18 mouse cellular contexts compared by ENCODE assay signal in genomic region chr2:103584093-103584492, GRCm38 (mm10). TPM values are rescaled to one million over a fixed set of nuclear protein-coding genes. Genes with fewer than 3 reads are reported as not detected.
DNase-seq lines count a peak whose midpoint lies in the region; ATAC-seq and TF ChIP-seq lines count a peak whose summit lies in the region.
"Had no signal": no experiment of that assay in that cellular context is flagged by ENCODE, and none has a peak within 500 bp of the region (broad histone marks: within the 10 kb centered on the region; RNA-seq: fewer than 3 reads in every experiment).

No protein-coding gene starts in this region.

- H3K4me2 ChIP-seq in heart, embryonic 12.5 days = no peak overlapping the region
- H3K4me2 ChIP-seq in liver, postnatal 0 days (ENCODE audit: low read depth, low read length) = peak overlapping the region; percentile 26; the same call in 1 of the 2 replicates
- H3K4me2 ChIP-seq: heart, embryonic 15.5 days; midbrain, embryonic 12.5 days had no signal

- peak; percentile 91 to 96 for TF ChIP-seq EP300 in MEL (IDR thresholded peaks at IDR 0.05; ENCODE audit: low read depth in 1 of 2, low read length in 2 of 2)
- TF ChIP-seq EP300 in liver, postnatal 0 days (IDR thresholded peaks at IDR 0.05; ENCODE audit: low read depth) = peak; percentile 93

- no peak overlapping the region for H3K4me3 ChIP-seq in heart, embryonic 12.5 days
- no peak overlapping the region for H3K4me3 ChIP-seq in MEL (ENCODE audit: control insufficient read depth in 1 of 2, insufficient read depth in 1 of 2, low read depth in 2 of 2, low read length in 2 of 2)
- no peak overlapping the region for H3K4me3 ChIP-seq in liver, postnatal 0 days (ENCODE audit: low read depth, low read length)
- H3K4me3 ChIP-seq: forebrain, embryonic 10.5 days; gastrocnemius, adult 2 months; heart, embryonic 15.5 days; midbrain, embryonic 12.5 days had no signal

- H3K79me2 ChIP-seq in MEL (ENCODE audit: control insufficient read depth, insufficient read depth, low read length, poor library complexity) = no peaks in the 10 kb centered on the region

- H3K27me3 ChIP-seq in heart, embryonic 12.5 days (replicated peaks) = no peaks in the 10 kb centered on the region
- H3K27me3 ChIP-seq in MEL (ENCODE audit: control insufficient read depth in 1 of 2, insufficient read depth in 2 of 2, low read length in 2 of 2) = no peaks in the 10 kb centered on the region; a peak in 2 of 4 replicates
- no peaks in the 10 kb centered on the region for H3K27me3 ChIP-seq in liver, postnatal 0 days (ENCODE audit: insufficient read depth, low read length)
- H3K27me3 ChIP-seq: heart, embryonic 15.5 days; midbrain, embryonic 12.5 days had no signal

- TF ChIP-seq RAD21 in MEL (IDR thresholded peaks at IDR 0.05; ENCODE audit: low read depth, low read length) = no peak

- H3K36me3 ChIP-seq in heart, embryonic 12.5 days = no peaks in the 10 kb centered on the region
- H3K36me3 ChIP-seq in MEL (ENCODE audit: control insufficient read depth in 1 of 2, insufficient read depth in 2 of 2, low read length in 2 of 2) = peaks cover 0 to 19% of the 10 kb centered on the region in 2 experiments; a peak in 2 of 4 replicates
- no peaks in the 10 kb centered on the region for H3K36me3 ChIP-seq in liver, postnatal 0 days (replicated peaks; ENCODE audit: insufficient read depth, low read length)
- H3K36me3 ChIP-seq: forebrain, embryonic 10.5 days; heart, embryonic 15.5 days; midbrain, embryonic 12.5 days had no signal

- H3K9me3 ChIP-seq in heart, embryonic 12.5 days (replicated peaks) = no peaks in the 10 kb centered on the region
- H3K9me3 ChIP-seq in MEL (replicated peaks; ENCODE audit: insufficient read depth, low read length) = no peaks in the 10 kb centered on the region
- H3K9me3 ChIP-seq in liver, postnatal 0 days (ENCODE audit: low read length) = no peaks in the 10 kb centered on the region
- H3K9me3 ChIP-seq: forebrain, embryonic 10.5 days; heart, embryonic 15.5 days; midbrain, embryonic 12.5 days had no signal

- no peak for DNase-seq in heart, adult 8-10 months (ENCODE audit: low spot score)
- DNase-seq in MEL (ENCODE audit: low read depth, low spot score) = peak; percentile 72
- no peak for DNase-seq in liver, postnatal 0 days
- DNase-seq in spleen, postnatal 14 days (ENCODE audit: low spot score in 2 of 2) = no peak
- DNase-seq in layer of hippocampus, adult 18-20 months (ENCODE audit: low spot score in 2 of 2) = no peak
- no peak for DNase-seq in B cell, adult 2 months
- DNase-seq: cerebellum, adult 9-11 months; gastrocnemius, adult 2 months; kidney, postnatal 14 days; lung, adult 2 months; lung, postnatal 4 days; right cerebral cortex, postnatal 25 days; thymus, postnatal 14 days had no signal

- ATAC-seq in heart, embryonic 12.5 days (ENCODE audit: insufficient number of reproducible peaks, low FRiP score) = 0 out of 2 replicates have a peak, but pooled peaks have one; percentile 49
- peak; percentile 85 for ATAC-seq in erythroblast, adult 5-6 weeks (replicated peaks; ENCODE audit: low FRiP score, poor library complexity, severe bottlenecking)
- ATAC-seq in liver, postnatal 0 days = peak; percentile 83

- TF ChIP-seq POLR2A in MEL (IDR thresholded peaks at IDR 0.05; ENCODE audit: control insufficient read depth in 1 of 2, insufficient read depth in 1 of 2, low read depth in 1 of 2, low read length in 2 of 2, poor library complexity in 1 of 2) = no peak

- no peak overlapping the region for H3K27ac ChIP-seq in heart, embryonic 12.5 days (ENCODE audit: poor library complexity, severe bottlenecking)
- no peak overlapping the region for H3K27ac ChIP-seq in MEL (ENCODE audit: control insufficient read depth, low read depth, low read length)
- H3K27ac ChIP-seq in liver, postnatal 0 days (ENCODE audit: low read depth) = peak overlapping the region; percentile 44; the same call in 1 of the 2 replicates
- H3K27ac ChIP-seq: forebrain, embryonic 10.5 days; gastrocnemius, adult 2 months; midbrain, embryonic 12.5 days had no signal

- no peak overlapping the region for H3K9ac ChIP-seq in heart, embryonic 12.5 days
- no peak overlapping the region for H3K9ac ChIP-seq in MEL (ENCODE audit: control insufficient read depth, low read depth, low read length, poor library complexity, severe bottlenecking)
- no peak overlapping the region for H3K9ac ChIP-seq in liver, postnatal 0 days (replicated peaks)
- H3K9ac ChIP-seq: heart, embryonic 15.5 days; midbrain, embryonic 12.5 days had no signal

- H3K4me1 ChIP-seq in heart, embryonic 12.5 days (replicated peaks) = peaks cover 87% of the 10 kb centered on the region
- H3K4me1 ChIP-seq in MEL (ENCODE audit: control insufficient read depth in 1 of 2, insufficient read depth in 2 of 2, low read length in 2 of 2) = peaks cover 14% of the 10 kb centered on the region in 2 experiments; a peak in 3 of 4 replicates
- peaks cover 31% of the 10 kb centered on the region for H3K4me1 ChIP-seq in liver, postnatal 0 days (ENCODE audit: insufficient read depth)

- TF ChIP-seq CTCF in MEL (IDR thresholded peaks at IDR 0.05 in 2 of 3, conservative IDR thresholded peaks at IDR 0.05 in 1 of 3; ENCODE audit: control insufficient read depth in 1 of 3, insufficient read depth in 1 of 3, low read depth in 2 of 3, low read length in 3 of 3, poor library complexity in 1 of 3, severe bottlenecking in 1 of 3) = no peak
- TF ChIP-seq CTCF in liver, postnatal 0 days (IDR thresholded peaks at IDR 0.05; ENCODE audit: low read depth) = no peak

TF ChIP-seq in MEL, 35 proteins besides CTCF, POLR2A, EP300 and RAD21:
- peak; percentile 95 for TF ChIP-seq TCF12 (IDR thresholded peaks at IDR 0.05; ENCODE audit: low read depth, low read length)
- TF ChIP-seq MAFK (IDR thresholded peaks at IDR 0.05; ENCODE audit: borderline replicate concordance, low read depth, low read length) = peak; percentile 54; the same call in 1 of the 2 replicates
- TF ChIP-seq MXI1 (IDR thresholded peaks at IDR 0.05; ENCODE audit: low read depth, low read length) = no peak; the same call in 1 of the 2 replicates
- TF ChIP-seq TAL1 (IDR thresholded peaks at IDR 0.05; ENCODE audit: low read length) = peak; percentile 48
- no peak for TF ChIP-seq BHLHE40 (IDR thresholded peaks at IDR 0.05; ENCODE audit: borderline replicate concordance, low read depth, low read length)
- TF ChIP-seq USF1 (IDR thresholded peaks at IDR 0.05; ENCODE audit: low read depth, low read length) = no peak
- TF ChIP-seq MYC (IDR thresholded peaks at IDR 0.05; ENCODE audit: low read depth, low read length) = no peak
- TF ChIP-seq KAT2A (conservative IDR thresholded peaks at IDR 0.05; ENCODE audit: low read depth, low read length) = no peak
- no peak for TF ChIP-seq SMC3 (IDR thresholded peaks at IDR 0.05; ENCODE audit: low read depth, low read length)
- TF ChIP-seq CHD1 (IDR thresholded peaks at IDR 0.05; ENCODE audit: low read depth, low read length) = no peak
- TF ChIP-seq GATA1 (IDR thresholded peaks at IDR 0.05; ENCODE audit: low read depth, low read length) = peak; percentile 95
- TF ChIP-seq ZMIZ1 (IDR thresholded peaks at IDR 0.05; ENCODE audit: low read depth, low read length) = no peak
- TF ChIP-seq ZKSCAN1 (IDR thresholded peaks at IDR 0.05; ENCODE audit: low read depth, low read length) = no peak
- TF ChIP-seq USF2 (IDR thresholded peaks at IDR 0.05; ENCODE audit: borderline replicate concordance in 1 of 2, insufficient read depth in 1 of 2, low read depth in 1 of 2, low read length in 2 of 2) = no peak
- no peak for TF ChIP-seq E2F4 (IDR thresholded peaks at IDR 0.05; ENCODE audit: borderline replicate concordance, low read depth, low read length)
- no peak for TF ChIP-seq MAX (IDR thresholded peaks at IDR 0.05; ENCODE audit: low read length)
- TF ChIP-seq CHD2 (IDR thresholded peaks at IDR 0.05; ENCODE audit: low read length) = no peak
- no peak for TF ChIP-seq JUND (IDR thresholded peaks at IDR 0.05; ENCODE audit: low read depth, low read length)
- peak; percentile 79 for TF ChIP-seq RCOR1 (IDR thresholded peaks at IDR 0.05; ENCODE audit: low read depth, low read length)
- 0 out of 2 replicates have a peak, but pooled peaks have one; percentile 28 for TF ChIP-seq POLR2AphosphoS2 (IDR thresholded peaks at IDR 0.05; ENCODE audit: low read length)
- no peak for TF ChIP-seq MYB (IDR thresholded peaks at IDR 0.05; ENCODE audit: low read depth, low read length)
- peak; percentile 85 for TF ChIP-seq ETS1 (IDR thresholded peaks at IDR 0.05; ENCODE audit: low read depth, low read length)
- TF ChIP-seq SIN3A (IDR thresholded peaks at IDR 0.05; ENCODE audit: low read length) = 0 out of 2 replicates have a peak, but pooled peaks have one; percentile 35
- TF ChIP-seq GABPA (IDR thresholded peaks at IDR 0.05; ENCODE audit: low read depth, low read length) = no peak
- no peak for TF ChIP-seq HCFC1 (IDR thresholded peaks at IDR 0.05; ENCODE audit: low read depth, low read length)
- no peak for TF ChIP-seq POLR2AphosphoS5 (IDR thresholded peaks at IDR 0.05; ENCODE audit: borderline replicate concordance, low read depth, low read length)
- no peak for TF ChIP-seq NRF1 (IDR thresholded peaks at IDR 0.05; ENCODE audit: insufficient read depth, low read depth, low read length, poor library complexity, severe bottlenecking)
- TF ChIP-seq ZNF384 (IDR thresholded peaks at IDR 0.05; ENCODE audit: low read depth, low read length) = no peak

RNA-seq across cellular contexts. Expression of gene Abtb2, which starts 18.0 kb away (rescaled TPM):
- polyA plus RNA-seq in heart, embryonic 12.5 days (2016; fragmentation: Nextera tagmentation; extraction: Ambion mirVana) = 28.0 and 29.5 TPM in 2 replicates
- 10 to 100 TPM; 22.9 to 27.5 (median 24.8) TPM for total RNA-seq in heart, adult 8-10 months (2022)
- 0.10 and 0.12 TPM in 2 replicates for total RNA-seq in MEL (2012; rRNA removed)
- polyA plus RNA-seq in MEL (2012; ENCODE audit: insufficient read depth in 1 of 2, insufficient read length in 2 of 2, low read depth in 1 of 2, low replicate concordance in 2 of 2, missing spikeins in 1 of 2) = under 1 TPM in 1 of 2 experiments, not detected in 1; 0.13 TPM
- total RNA-seq in erythroblast, adult 5-6 weeks (2015; ENCODE audit: low replicate concordance) = 0.38 TPM in 1 of 2 replicates, not detected in the other
- total RNA-seq in erythroblast, adult 5-6 weeks (2017; ENCODE audit: low replicate concordance) = 1.7 and 4.0 TPM in 2 replicates
- polyA plus RNA-seq in liver, postnatal 0 days (2015; fragmentation: Nextera tagmentation; extraction: Ambion mirVana) = 1.8 and 2.1 TPM in 2 replicates
- total RNA-seq in layer of hippocampus, adult 18-20 months (2021) = 1 to 10 TPM; 7.8 to 8.0 TPM
